Mouse (Mus musculus): ENCODE measurements around the gene Atf7ip2. TPM values are rescaled to one million over a fixed set of nuclear protein-coding genes. Genes with fewer than 3 reads are reported as not detected.
"Not testable (repeated sequence)": the region's sequence is repeated elsewhere in the genome, so short reads cannot be mapped to it uniquely, and the experiment has no call there.

Atf7ip2 gene
- 0.14 and 0.18 TPM in 2 replicates for polyA plus RNA-seq (2015; fragmentation: Nextera tagmentation; extraction: Ambion mirVana)

DNA sequence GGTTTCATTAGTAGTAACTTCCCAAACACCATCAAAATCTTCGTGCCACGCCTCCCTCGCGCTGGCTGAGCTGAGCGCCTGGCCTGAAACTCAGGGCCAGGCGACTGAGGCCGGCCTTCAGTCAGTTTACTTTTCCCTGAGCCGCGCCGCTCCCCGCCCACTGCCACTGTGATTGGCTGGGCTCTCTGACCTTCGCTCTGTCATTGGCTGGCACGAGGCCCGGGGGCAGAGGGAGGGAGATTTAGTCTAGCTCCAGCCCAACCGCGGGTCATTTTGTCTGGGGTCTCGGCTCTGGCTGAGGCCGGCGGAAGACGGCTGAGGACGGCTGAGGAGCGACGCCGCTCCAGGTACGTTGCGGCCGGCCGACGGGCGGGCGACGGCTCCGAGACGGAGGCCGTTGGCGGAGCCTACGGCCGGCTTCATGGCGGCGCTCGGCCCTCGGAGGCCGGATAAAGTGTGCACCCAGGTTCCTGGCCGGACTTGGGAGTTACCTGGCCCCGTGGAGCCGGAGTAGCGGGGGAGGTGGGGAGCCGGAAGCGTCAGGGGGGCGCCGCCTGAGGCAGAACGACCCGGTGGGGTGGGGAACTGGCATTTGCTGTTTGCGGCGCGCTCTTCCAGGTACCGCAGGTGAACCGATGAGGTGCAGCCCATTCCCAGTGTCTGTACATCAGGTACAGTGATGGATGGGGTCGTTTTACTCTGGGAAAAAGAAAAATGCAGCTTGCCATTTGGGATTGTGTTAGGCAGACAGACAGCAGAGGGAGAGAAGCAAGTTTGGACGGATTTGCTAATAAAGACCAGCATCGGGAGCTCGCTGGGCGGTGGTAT, at the start of gene Atf7ip2:
Gene Atf7ip2, plus strand, starts transcription at position 34 of the 828 bp plus-strand sequence.
- under 1% methylated on average over 63 of the region's 63 CpGs for WGBS
- Histone ChIP-seq H3K4me3 (peak within 1 kb of the TSS; percentile 54), H3K27me3 (peaks cover 12% of the 10 kb centered on the region; the same call in 1 of the 2 replicates), H3K4me2 (peak within 1 kb of the TSS; percentile 96), H3K4me1 (replicated peaks) (peaks cover 7% of the 10 kb centered on the region), H3K9ac (peak within 1 kb of the TSS; percentile 71), H3K9me3 (peaks cover 4% of the 10 kb centered on the region), H3K27ac (no peak within 1 kb of the TSS), H3K36me3 (no peaks in the 10 kb centered on the region)
- peak; percentile 98 for ATAC-seq (ENCODE audit: low FRiP score)

DNA sequence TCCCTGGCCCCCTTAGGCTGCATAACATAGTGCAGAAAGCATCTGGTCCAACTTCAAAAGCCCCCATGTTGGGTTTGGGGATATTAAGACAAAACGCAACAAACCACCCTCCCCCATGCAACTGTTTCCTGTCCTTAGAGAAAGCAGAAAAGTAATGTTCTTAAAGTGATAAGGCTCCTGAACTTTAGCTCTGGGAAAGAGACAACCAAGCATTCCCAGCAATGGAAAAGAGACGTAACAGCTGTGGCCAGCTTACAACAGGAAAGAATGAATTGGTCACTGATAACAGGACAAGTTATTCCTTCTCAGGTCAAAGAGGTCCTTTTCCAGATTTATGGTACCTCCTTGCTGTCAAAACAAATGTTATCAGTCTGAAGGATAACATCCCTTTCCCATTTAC, 49.3 kb upstream of the Atf7ip2 start:
- no peak overlapping the region for H3K9ac ChIP-seq
- 84% methylated on average over 2 of the region's 2 CpGs for WGBS
- ATAC-seq (ENCODE audit: low FRiP score), result no peak

DNA sequence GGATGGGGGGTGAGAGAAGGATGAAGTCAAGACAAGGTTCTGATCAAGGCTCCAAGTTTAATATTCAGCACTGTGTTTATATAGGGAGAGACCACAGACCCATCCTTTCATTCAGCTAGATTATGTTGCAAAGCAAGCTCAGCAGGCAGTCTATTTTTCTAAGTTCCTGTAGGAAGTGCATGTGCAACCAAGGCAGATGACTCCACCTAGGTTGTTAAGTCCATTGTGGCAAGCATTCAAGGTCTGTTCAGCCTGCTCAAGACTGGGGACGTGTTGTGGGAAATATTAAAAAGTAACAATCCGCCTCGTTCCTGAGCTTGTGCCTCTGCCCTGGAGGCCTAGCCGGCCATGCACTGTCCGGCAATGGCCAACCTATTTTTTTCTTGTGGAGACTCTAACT, 45.1 kb upstream of the Atf7ip2 start:
- H3K36me3 ChIP-seq, result no peaks in the 10 kb centered on the region
- 95% methylated on average over 5 of the region's 5 CpGs for WGBS

More for the DNA sequence above, 49.3 kb upstream of the Atf7ip2 start:
- no peak overlapping the region for H3K4me3 ChIP-seq
- H3K9me3 ChIP-seq, result no peaks in the 10 kb centered on the region
- no peaks in the 10 kb centered on the region for H3K4me1 ChIP-seq (replicated peaks)
- H3K27me3 ChIP-seq, result no peaks in the 10 kb centered on the region
- H3K4me2 ChIP-seq, result no peak overlapping the region
- no peaks in the 10 kb centered on the region for H3K36me3 ChIP-seq
- H3K27ac ChIP-seq, result no peak overlapping the region

DNA sequence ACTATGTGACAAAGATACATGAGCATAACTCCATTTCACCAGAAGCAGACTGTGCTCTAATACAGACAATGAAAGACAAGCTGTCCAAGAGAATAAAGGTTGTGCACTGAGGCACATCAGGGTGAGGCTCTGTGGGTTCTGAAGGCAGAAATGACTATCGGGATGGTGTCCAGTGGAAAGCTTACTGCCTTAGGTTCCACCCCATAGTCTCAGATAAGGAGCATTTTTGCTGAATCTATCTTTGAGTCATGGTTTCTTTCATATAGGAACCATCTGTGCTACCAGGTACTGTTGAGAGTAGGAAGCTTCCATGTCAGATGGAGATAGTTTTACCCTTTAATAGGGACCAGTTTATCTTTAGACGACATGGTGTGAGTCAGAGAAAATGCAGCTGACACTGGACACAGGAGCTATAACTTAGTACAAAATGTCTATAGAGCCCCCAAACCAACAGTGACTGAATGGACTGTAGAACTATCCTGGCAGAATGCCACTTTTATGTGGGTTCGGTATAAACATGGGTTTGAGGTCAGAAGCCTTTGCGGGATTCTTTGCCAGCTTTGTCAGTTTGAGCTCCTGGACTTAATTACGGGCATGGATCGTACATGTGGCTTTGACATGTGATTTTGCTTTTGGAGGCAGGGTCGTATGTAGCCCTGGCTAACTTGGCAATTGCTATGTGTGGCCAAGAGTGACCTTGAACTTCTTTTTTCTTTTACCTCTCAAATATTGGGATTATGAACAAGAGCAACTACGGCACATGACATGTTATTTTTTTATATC, 23.2 kb upstream of the Atf7ip2 start:
- Histone ChIP-seq H3K27me3 (no peaks in the 10 kb centered on the region), H3K4me3 (no peak overlapping the region), H3K4me1 (replicated peaks) (no peaks in the 10 kb centered on the region), H3K4me2 (no peak overlapping the region), H3K36me3 (no peaks in the 10 kb centered on the region), H3K9ac (no peak overlapping the region), H3K9me3 (peaks cover 5% of the 10 kb centered on the region; the same call in 1 of the 2 replicates), H3K27ac (no peak overlapping the region)
- 92% methylated on average over 8 of the region's 8 CpGs for WGBS
- no peak for ATAC-seq (ENCODE audit: low FRiP score)

More for the DNA sequence above, 45.1 kb upstream of the Atf7ip2 start:
- no peak overlapping the region for H3K9ac ChIP-seq
- no peak for ATAC-seq (ENCODE audit: low FRiP score)
- no peak overlapping the region for H3K4me3 ChIP-seq
- no peak overlapping the region for H3K4me2 ChIP-seq
- H3K27me3 ChIP-seq, result no peaks in the 10 kb centered on the region
- no peaks in the 10 kb centered on the region for H3K4me1 ChIP-seq (replicated peaks)
- no peaks in the 10 kb centered on the region for H3K9me3 ChIP-seq
- no peak overlapping the region for H3K27ac ChIP-seq

DNA sequence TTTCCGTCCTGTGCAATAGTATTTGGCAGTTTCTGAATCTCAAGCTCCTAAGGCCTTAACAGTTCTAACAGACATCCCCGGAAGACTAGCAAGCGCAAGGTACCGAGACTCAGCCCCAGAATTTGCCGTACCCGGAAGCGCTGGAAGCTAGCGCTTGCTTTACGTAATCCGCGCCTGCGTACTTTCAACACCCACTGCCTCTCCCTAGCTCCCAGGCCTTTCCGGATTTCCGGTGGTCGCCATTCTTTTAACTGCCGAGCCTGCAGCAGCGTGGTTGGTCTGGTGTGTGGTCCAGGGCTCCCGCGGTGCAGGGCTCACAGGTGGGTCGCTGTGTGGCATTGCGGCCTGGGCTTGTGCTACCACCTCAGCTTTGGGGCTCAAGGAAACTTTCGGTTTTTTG, 22.5 kb upstream of the Atf7ip2 start, which contains the start of gene Rpl39l:
Gene Rpl39l, plus strand, starts transcription at position 222 of the 400 bp plus-strand sequence.
- Histone ChIP-seq H3K36me3 (no peaks in the 10 kb centered on the region), H3K27me3 (no peaks in the 10 kb centered on the region), H3K9ac (no peak within 1 kb of the TSS), H3K4me3 (no peak within 1 kb of the TSS), H3K4me1 (replicated peaks) (no peaks in the 10 kb centered on the region), H3K4me2 (no peak within 1 kb of the TSS), H3K27ac (no peak within 1 kb of the TSS), H3K9me3 (peaks cover 5% of the 10 kb centered on the region; the same call in 1 of the 2 replicates)
- ATAC-seq (ENCODE audit: low FRiP score), result no peak
- 88% methylated on average over 22 of the region's 22 CpGs for WGBS

DNA sequence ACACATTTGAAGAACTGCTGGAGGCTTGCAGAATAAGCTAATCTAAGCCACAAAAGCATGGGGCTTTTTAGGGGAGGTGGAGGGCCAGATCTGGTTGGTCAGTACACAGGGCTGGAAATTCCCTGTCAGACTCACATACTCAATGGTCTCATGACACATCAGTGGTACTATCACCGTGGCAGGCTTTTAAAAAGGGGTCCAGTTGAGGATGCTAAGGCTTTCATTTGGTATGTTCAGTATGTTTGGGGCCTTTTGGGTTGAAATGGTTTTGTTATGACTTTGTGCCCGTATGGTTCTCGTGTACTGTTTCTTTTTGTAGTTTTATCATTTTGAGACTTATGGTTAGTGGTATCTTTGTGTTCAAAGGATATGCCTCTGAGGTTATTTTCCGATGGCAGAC, 21.2 kb upstream of the Atf7ip2 start:
- no peak overlapping the region for H3K4me2 ChIP-seq
- no peak overlapping the region for H3K4me3 ChIP-seq
- 90% methylated on average over 4 of the region's 4 CpGs for WGBS
- no peak overlapping the region for H3K27ac ChIP-seq
- ATAC-seq (ENCODE audit: low FRiP score), result no peak
- no peak overlapping the region for H3K9ac ChIP-seq
- H3K27me3 ChIP-seq, result no peaks in the 10 kb centered on the region
- H3K4me1 ChIP-seq (replicated peaks), result no peaks in the 10 kb centered on the region
- H3K36me3 ChIP-seq, result no peaks in the 10 kb centered on the region
- no peaks in the 10 kb centered on the region for H3K9me3 ChIP-seq

DNA sequence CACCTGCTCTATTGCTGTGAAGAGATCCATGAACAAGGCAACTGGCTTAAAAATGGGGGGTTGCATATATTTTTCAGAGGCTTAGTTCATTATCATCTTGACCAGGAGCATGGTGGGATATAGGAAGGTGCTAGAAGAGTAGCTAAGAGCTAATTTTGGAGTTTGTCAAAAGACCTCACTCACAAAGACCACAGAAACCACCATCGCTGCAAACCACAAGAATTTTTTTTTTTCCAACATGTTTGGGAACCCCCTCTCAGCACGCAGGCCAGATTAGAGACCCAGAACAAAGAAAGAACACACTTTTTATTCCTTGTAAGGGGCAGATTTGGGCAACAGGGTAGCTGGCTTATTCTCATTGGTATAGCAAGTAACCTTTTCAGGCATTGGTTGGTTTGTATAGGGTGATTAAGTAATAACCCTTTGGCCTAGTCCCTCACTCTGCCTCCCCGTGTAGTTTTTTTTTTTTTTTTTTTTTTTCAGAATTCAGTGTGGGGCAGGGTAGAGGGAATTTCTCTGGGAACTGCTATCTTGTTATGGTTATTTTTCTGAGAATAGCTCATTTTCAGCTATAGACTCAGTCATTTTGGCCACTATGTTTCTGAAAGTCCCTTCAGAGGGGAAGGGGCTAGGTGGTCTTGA, 20.2 kb upstream of the Atf7ip2 start:
- 87% methylated on average over 3 of the region's 3 CpGs for WGBS
- H3K9ac ChIP-seq, result no peak overlapping the region
- no peak overlapping the region for H3K4me2 ChIP-seq
- H3K36me3 ChIP-seq, result no peaks in the 10 kb centered on the region
- ATAC-seq (ENCODE audit: low FRiP score), result no peak
- no peak overlapping the region for H3K27ac ChIP-seq
- H3K4me1 ChIP-seq (replicated peaks), result no peaks in the 10 kb centered on the region
- no peaks in the 10 kb centered on the region for H3K27me3 ChIP-seq
- H3K4me3 ChIP-seq, result no peak overlapping the region
- H3K9me3 ChIP-seq, result peaks cover 6% of the 10 kb centered on the region; the same call in 1 of the 2 replicates

DNA sequence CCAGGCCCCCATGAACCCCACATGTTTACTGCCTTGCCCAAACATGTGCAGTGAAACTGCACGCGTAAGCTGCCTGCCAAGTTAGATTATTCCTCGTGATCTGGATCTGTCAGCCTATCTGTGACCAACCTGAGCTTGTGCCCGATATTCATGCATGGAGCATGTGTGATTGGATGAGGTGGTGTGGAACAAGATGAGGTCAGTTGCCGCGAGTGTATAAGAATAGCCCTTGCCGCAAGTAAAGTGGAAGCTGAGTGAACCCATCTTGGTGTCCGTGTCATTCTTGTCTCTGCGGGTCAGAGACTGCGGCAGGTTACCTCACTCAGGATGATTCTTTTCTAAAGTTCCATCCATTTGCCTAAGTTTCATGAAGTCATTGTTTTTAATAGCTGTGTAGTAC, 5.1 kb upstream of the Atf7ip2 start:
- not testable (repeated sequence) for ATAC-seq (ENCODE audit: low FRiP score); H3K27me3 ChIP-seq; H3K9ac ChIP-seq; H3K4me3 ChIP-seq; H3K4me1 ChIP-seq (replicated peaks); H3K27ac ChIP-seq; H3K36me3 ChIP-seq; H3K4me2 ChIP-seq
- H3K9me3 ChIP-seq, result peaks cover 54% of the 10 kb centered on the region
- WGBS, result 96% methylated on average over 10 of the region's 10 CpGs

DNA sequence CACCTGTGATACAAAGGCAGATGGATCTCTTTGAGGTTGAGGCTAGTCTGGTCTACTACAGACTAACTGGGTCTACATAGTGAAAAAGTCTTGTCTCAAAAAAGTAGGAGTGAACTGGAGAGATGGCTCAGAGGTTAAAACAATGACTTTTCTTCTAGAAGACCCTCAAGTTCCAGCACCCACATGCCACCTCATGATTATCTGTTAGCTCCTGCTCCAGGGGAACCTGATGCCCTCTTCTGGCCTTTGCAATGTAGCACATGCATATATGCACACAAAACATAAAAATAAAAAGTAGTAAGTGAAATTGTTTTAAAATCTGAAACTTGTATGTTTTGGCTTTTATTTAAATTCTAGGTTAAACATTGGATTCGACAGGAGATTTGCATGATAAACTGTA, 16.3 kb downstream of the Atf7ip2 start:
- Histone ChIP-seq H3K27ac (no peak overlapping the region), H3K9me3 (no peaks in the 10 kb centered on the region), H3K27me3 (no peaks in the 10 kb centered on the region), H3K4me2 (no peak overlapping the region), H3K9ac (no peak overlapping the region), H3K4me3 (no peak overlapping the region), H3K36me3 (no peaks in the 10 kb centered on the region), H3K4me1 (replicated peaks) (no peaks in the 10 kb centered on the region)
- no peak for ATAC-seq (ENCODE audit: low FRiP score)
- 84% methylated on average over 1 of the region's 1 CpGs for WGBS

DNA sequence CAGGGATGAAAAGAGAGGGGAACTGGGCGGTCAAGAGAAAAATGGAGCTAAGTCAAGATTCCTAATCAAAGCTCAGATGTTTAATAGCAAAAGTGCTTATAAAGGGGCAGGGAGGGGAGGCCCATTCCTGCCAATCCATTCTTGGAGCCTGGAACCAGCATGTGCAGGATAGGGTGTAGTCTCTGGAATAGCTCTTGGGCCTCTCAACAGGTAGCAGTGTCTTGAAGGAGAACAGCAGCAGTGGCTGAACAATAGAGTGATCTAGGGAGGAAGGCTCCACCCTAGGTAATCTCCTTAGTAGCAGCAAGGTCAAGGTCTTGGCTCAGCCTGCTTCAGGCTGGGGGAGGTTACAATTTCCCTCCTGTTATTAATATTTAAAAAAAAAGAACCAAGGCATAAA, 23.9 kb downstream of the Atf7ip2 start:
- not testable (repeated sequence) for H3K27ac ChIP-seq; H3K4me3 ChIP-seq; H3K9ac ChIP-seq; ATAC-seq (ENCODE audit: low FRiP score); H3K4me1 ChIP-seq (replicated peaks); H3K27me3 ChIP-seq; H3K36me3 ChIP-seq; H3K4me2 ChIP-seq; H3K9me3 ChIP-seq
- WGBS, result 94% methylated on average over 1 of the region's 1 CpGs

DNA sequence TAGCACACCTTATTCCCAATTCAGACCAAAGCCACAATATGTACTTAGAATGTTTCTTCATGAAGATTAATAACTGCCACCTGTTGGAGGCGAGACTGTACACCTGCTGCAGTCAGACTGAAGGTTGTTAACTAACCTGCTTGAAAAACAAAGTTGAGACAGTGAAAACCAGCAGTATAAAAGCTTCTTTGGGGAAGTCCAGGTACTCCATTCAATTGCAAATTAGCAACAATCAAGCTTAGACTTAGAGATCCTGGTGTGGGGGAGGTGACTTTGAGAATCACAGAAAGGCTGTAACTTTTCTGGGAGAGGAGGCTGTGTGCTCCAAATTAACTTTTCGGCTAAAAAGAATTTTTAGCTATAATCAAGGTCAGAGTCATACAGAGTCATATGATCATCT, 24.5 kb downstream of the Atf7ip2 start:
- 86% methylated on average over 2 of the region's 2 CpGs for WGBS
- not testable (repeated sequence) for ATAC-seq (ENCODE audit: low FRiP score); H3K27me3 ChIP-seq; H3K4me3 ChIP-seq; H3K27ac ChIP-seq; H3K9me3 ChIP-seq; H3K36me3 ChIP-seq; H3K9ac ChIP-seq; H3K4me1 ChIP-seq (replicated peaks); H3K4me2 ChIP-seq

DNA sequence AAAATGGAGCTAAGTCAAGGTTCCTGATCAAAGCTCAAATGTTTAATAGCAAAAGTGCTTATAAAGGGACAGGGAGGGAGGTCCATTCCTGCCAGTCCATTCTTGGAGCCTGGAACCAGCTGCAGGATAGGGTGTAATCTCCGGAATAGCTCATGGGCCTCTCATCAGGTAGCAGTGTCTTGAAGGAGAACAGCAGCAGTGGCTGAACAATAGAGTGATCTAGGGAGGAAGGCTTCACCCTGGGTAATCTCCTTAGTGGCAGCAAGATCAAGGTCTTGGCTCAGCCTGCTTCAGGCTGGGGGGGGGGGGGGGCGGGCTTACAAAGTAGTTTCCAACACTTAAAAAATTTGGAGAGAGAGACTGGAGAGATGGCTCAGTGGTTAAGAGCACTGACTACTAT, 34.8 kb downstream of the Atf7ip2 start:
- ATAC-seq (ENCODE audit: low FRiP score), result no peak
- no peaks in the 10 kb centered on the region for H3K36me3 ChIP-seq
- 51% methylated on average over 2 of the region's 2 CpGs for WGBS

More for the DNA sequence above, 34.8 kb downstream of the Atf7ip2 start:
- Histone ChIP-seq H3K4me3 (no peak overlapping the region), H3K4me2 (no peak overlapping the region), H3K4me1 (replicated peaks) (no peaks in the 10 kb centered on the region), H3K27ac (no peak overlapping the region), H3K9me3 (no peaks in the 10 kb centered on the region), H3K9ac (no peak overlapping the region), H3K27me3 (no peaks in the 10 kb centered on the region)
